Mouse (Mus musculus) cerebellum, postnatal 14 days (tissue): ENCODE measurements at regions not wholly inside any gene's neighbourhood (a gene's known extent, or its start where the extent isn't known, plus 50 kb on each side); places are given as distances from the start of the nearest gene placed in this dataset.
A peak's percentile ranks its signal among the peaks of the same experiment; 100 is the strongest.
"Not testable (repeated sequence)": the region's sequence is repeated elsewhere in the genome, so short reads cannot be mapped to it uniquely, and the experiment has no call there.

ENCODE experiments used
- DNase-seq, 2 experiments: peaks; one replicate each; pipeline ENCODE4 v3.0.0; 2021; ENCODE audit warnings: mixed read lengths in 2 of 2

- peak; percentile 76 to 81 for DNase-seq
Measured at GRCm38 (mm10) chr8:52158176-52158575, 1353.4 kb upstream of the Aga start.

GRCm38 (mm10) chr8:52196934-52197333, 1314.6 kb upstream of the Aga start:
- DNase-seq, result not testable (repeated sequence)

GRCm38 (mm10) chr8:52227506-52227905, 1284.0 kb upstream of the Aga start:
- no peak for DNase-seq

- DNase-seq, result no peak
Measured at GRCm38 (mm10) chr8:52256055-52256454, 1255.5 kb upstream of the Aga start.
